14 mouse cellular contexts compared by ENCODE assay signal in genomic region chr1:131759667-131760427, GRCm38 (mm10). TPM values are rescaled to one million over a fixed set of nuclear protein-coding genes. Genes with fewer than 3 reads are reported as not detected.
DNase-seq lines count a peak whose midpoint lies in the region; ATAC-seq lines count a peak whose summit lies in the region.
"Had no signal": no experiment of that assay in that cellular context is flagged by ENCODE, and none has a peak within 500 bp of the region (broad histone marks: within the 10 kb centered on the region; RNA-seq: fewer than 3 reads in every experiment).

No protein-coding gene starts in this region.

- peak; percentile 30; the same call in 1 of the 2 replicates for ATAC-seq in lung, embryonic 16.5 days (ENCODE audit: low read depth)

- WGBS in lung, embryonic 16.5 days, result 45% methylated on average over 9 of the region's 9 CpGs

- no peaks in the 10 kb centered on the region for H3K9me3 ChIP-seq in lung, embryonic 16.5 days (ENCODE audit: control insufficient read depth, low read length)
- H3K9me3 ChIP-seq: liver, embryonic 15.5 days had no signal

- no peaks in the 10 kb centered on the region for H3K27me3 ChIP-seq in lung, embryonic 16.5 days (ENCODE audit: control insufficient read depth, insufficient read depth, low read depth, low read length)
- H3K27me3 ChIP-seq: liver, embryonic 15.5 days had no signal

- H3K4me1 ChIP-seq in lung, embryonic 16.5 days (replicated peaks; ENCODE audit: control insufficient read depth, insufficient read depth, low read length), result peaks cover 18% of the 10 kb centered on the region

- H3K36me3 ChIP-seq in lung, embryonic 16.5 days (ENCODE audit: control insufficient read depth, insufficient read depth, low read length), result no peaks in the 10 kb centered on the region
- H3K36me3 ChIP-seq: liver, embryonic 15.5 days had no signal

- peak; percentile 16 for DNase-seq in embryo, embryonic 11 days
- DNase-seq in embryo, embryonic 9.5 days (ENCODE audit: extremely low spot score), result no peak
- DNase-seq in kidney, postnatal 10 days, result peak; percentile 3
- DNase-seq in kidney, postnatal 4 days, result no peak
- peak; percentile 68 for DNase-seq in A20 (ENCODE audit: low read depth, low spot score)
- no peak for DNase-seq in adrenal gland, postnatal 36 days
- DNase-seq in c-Kit-positive CD71-positive TER-119-positive erythroid progenitor cells, embryonic 14.5 days (ENCODE audit: low spot score), result no peak
- DNase-seq: kidney, adult 8-10 months; thymus, adult 18-20 months had no signal

- H3K9ac ChIP-seq in lung, embryonic 16.5 days (ENCODE audit: low read length), result no peak overlapping the region
- H3K9ac ChIP-seq: liver, embryonic 15.5 days had no signal

- peak overlapping the region; percentile 49 for H3K27ac ChIP-seq in lung, embryonic 16.5 days (ENCODE audit: low read length)
- H3K27ac ChIP-seq: liver, embryonic 15.5 days had no signal

- no peak overlapping the region for H3K4me2 ChIP-seq in lung, embryonic 16.5 days (ENCODE audit: low read depth, low read length)
- H3K4me2 ChIP-seq: liver, embryonic 15.5 days had no signal

- H3K4me3 ChIP-seq in lung, embryonic 16.5 days (ENCODE audit: low read length), result no peak overlapping the region
- H3K4me3 ChIP-seq: liver, embryonic 15.5 days; myocyte had no signal

RNA-seq across cellular contexts. Expression of gene Slc26a9, which starts 16.0 kb away (rescaled TPM):
- polyA plus RNA-seq in lung, embryonic 16.5 days (2015; fragmentation: Nextera tagmentation; extraction: Ambion mirVana), result 8.9 and 10.1 TPM in 2 replicates
- total RNA-seq in adrenal gland, postnatal 36 days (2021), result not detected
- total RNA-seq: gastrocnemius, adult 8-10 months; heart, postnatal 10 days had no signal
- polyA plus RNA-seq: liver, embryonic 15.5 days; myocyte had no signal

RNA-seq across cellular contexts. Expression of gene Pm20d1, which starts 37.3 kb away (rescaled TPM):
- polyA plus RNA-seq in lung, embryonic 16.5 days (2015; fragmentation: Nextera tagmentation; extraction: Ambion mirVana), result 0.68 and 0.70 TPM in 2 replicates
- 10 to 100 TPM in 1 of 2 experiments, 1 to 10 TPM in 1; 6.7 to 15.6 TPM for total RNA-seq in adrenal gland, postnatal 36 days (2021)

Comparison
In these comparisons a context has a peak if more than half of its experiments do, and no peak if none do; other contexts are left out.
1. DNase-seq: peak in embryo, embryonic 11 days (single experiment), kidney, postnatal 10 days (single experiment) and A20 (single experiment); none in embryo, embryonic 9.5 days (single experiment), kidney, postnatal 4 days (0 of 2), adrenal gland, postnatal 36 days (0 of 2) and c-Kit-positive CD71-positive TER-119-positive erythroid progenitor cells, embryonic 14.5 days (single experiment).